Mouse (Mus musculus) T-helper 1 cell (primary cell): ENCODE results near the gene Thop1.

Experiments used
- in situ Hi-C: fragments of 300-600 bp; cut with MboI, MseI; formaldehyde crosslinking; loops from one replicate; pipeline ENCODE4 v1.15.1; 2025; ENCODE audit warnings: high pct_unique_total_duplicates

Thop1 gene

GRCm38 (mm10) chr10:81106113-81106721 is 36.4 kb downstream of the Thop1 start:
- in situ Hi-C loops, result no loop called here

GRCm38 (mm10) chr10:81112946-81113345 is 43.1 kb downstream of the Thop1 start:
- in situ Hi-C loops, result no loop called here

- in situ Hi-C loops, result no loop called here
These were observed 49.8 kb downstream of the Thop1 start for GRCm38 (mm10) chr10:81119625-81120024.

GRCm38 (mm10) chr10:81120650-81121049 is 50.8 kb downstream of the Thop1 start:
- in situ Hi-C loops, result no loop called here

- in situ Hi-C loops, result no loop called here
These were observed 53.1 kb downstream of the Thop1 start for GRCm38 (mm10) chr10:81122889-81123288.

- in situ Hi-C loops, result no loop called here
These were observed 53.7 kb downstream of the Thop1 start for GRCm38 (mm10) chr10:81123500-81123899.
